Mouse (Mus musculus) myocyte (in vitro differentiated cells): ENCODE data around the gene Wdr18. TPM values are rescaled to one million over a fixed set of nuclear protein-coding genes. Genes with fewer than 3 reads are reported as not detected.

Experiments
- H3K27me3 ChIP-seq: one replicate; pipeline ENCODE4 v1.6.1; 2011; ENCODE audit not compliant: control insufficient read depth, insufficient read depth, insufficient read length
- H3K36me3 ChIP-seq: one replicate; pipeline ENCODE4 v1.6.1; 2011; ENCODE audit not compliant: control insufficient read depth, insufficient read depth
- H3K4me2 ChIP-seq: one replicate; pipeline ENCODE4 v1.6.1; 2011; ENCODE audit warnings: low read depth, control low read depth
- H3K4me3 ChIP-seq: one replicate; pipeline ENCODE4 v1.5.1; 2011; ENCODE audit warnings: mild to moderate bottlenecking, control low read depth, moderate library complexity
- H3K79me2 ChIP-seq: one replicate; pipeline ENCODE4 v1.6.1; 2011; ENCODE audit not compliant: control insufficient read depth, insufficient read depth
- H3ac ChIP-seq: one replicate; pipeline ENCODE4 v1.6.1; 2011; ENCODE audit not compliant: control insufficient read depth, insufficient read length
- CEBPB ChIP-seq: IDR thresholded peaks from 2 replicates; pipeline ENCODE4 v1.6.1; 2011; ENCODE audit warnings: mild to moderate bottlenecking, moderate library complexity; ENCODE audit not compliant: poor library complexity, insufficient read depth, severe bottlenecking
- E2F4 ChIP-seq: IDR thresholded peaks from one replicate; pipeline ENCODE4 v1.6.1; 2011; ENCODE audit warnings: mild to moderate bottlenecking, control low read depth, moderate library complexity; ENCODE audit not compliant: insufficient read depth
- MAX ChIP-seq: IDR thresholded peaks from one replicate; pipeline ENCODE4 v1.6.1; 2011; ENCODE audit warnings: low read depth, mild to moderate bottlenecking, control low read depth
- MYOD1 ChIP-seq, 3 experiments: IDR thresholded peaks; one replicate each; pipeline ENCODE4 v1.6.1; 2011; ENCODE audit warnings: control low read depth in 2 of 3, low read depth in 2 of 3, mild to moderate bottlenecking in 2 of 3, moderate library complexity in 1 of 3; ENCODE audit not compliant: insufficient read length in 2 of 3, control insufficient read depth in 1 of 3
- MYOG ChIP-seq, 3 experiments: IDR thresholded peaks; one replicate each; pipeline ENCODE4 v1.6.1; 2011; ENCODE audit warnings: control low read depth in 2 of 3, low read depth in 2 of 3, mild to moderate bottlenecking in 2 of 3; ENCODE audit not compliant: insufficient read length in 2 of 3, control insufficient read depth in 1 of 3, insufficient read depth in 1 of 3
- POLR2A ChIP-seq: IDR thresholded peaks from one replicate; pipeline ENCODE4 v1.6.1; 2011; ENCODE audit warnings: low read depth, mild to moderate bottlenecking, control low read depth, moderate library complexity; ENCODE audit not compliant: insufficient read length
- POLR2AphosphoS2 ChIP-seq: IDR thresholded peaks from one replicate; pipeline ENCODE4 v1.6.1; 2011; ENCODE audit warnings: low read depth, control low read depth; ENCODE audit not compliant: insufficient read length
- REST ChIP-seq: IDR thresholded peaks from one replicate; pipeline ENCODE4 v1.6.1; 2011; ENCODE audit warnings: mild to moderate bottlenecking, control low read depth, moderate library complexity; ENCODE audit not compliant: insufficient read depth, insufficient read length
- SRF ChIP-seq: IDR thresholded peaks from one replicate; pipeline ENCODE4 v1.6.1; 2011; ENCODE audit warnings: low read depth; ENCODE audit not compliant: control insufficient read depth, insufficient read length
- TCF12 ChIP-seq: IDR thresholded peaks from one replicate; pipeline ENCODE4 v1.6.1; 2011; ENCODE audit warnings: mild to moderate bottlenecking, control low read depth; ENCODE audit not compliant: poor library complexity, insufficient read depth, severe bottlenecking
- TCF3 ChIP-seq: IDR thresholded peaks from one replicate; pipeline ENCODE4 v1.6.1; 2011; ENCODE audit warnings: low read depth, control low read depth; ENCODE audit not compliant: insufficient read length
- USF1 ChIP-seq: IDR thresholded peaks from one replicate; pipeline ENCODE4 v1.6.1; 2011; ENCODE audit warnings: low read depth, mild to moderate bottlenecking, control low read depth, moderate library complexity
- polyA plus RNA-seq: library from polyadenylated mRNA; unstranded; fragments of >200 nt; fragmentation: generic; extraction: Trizol; gene quantifications from one replicate; pipeline ENCODE4 v1.2.1, GENCODE M21; 2012; ENCODE audit warnings: missing spikeins

Wdr18 gene
- polyA plus RNA-seq, 1 experiment, result 35.1 TPM

DNA sequence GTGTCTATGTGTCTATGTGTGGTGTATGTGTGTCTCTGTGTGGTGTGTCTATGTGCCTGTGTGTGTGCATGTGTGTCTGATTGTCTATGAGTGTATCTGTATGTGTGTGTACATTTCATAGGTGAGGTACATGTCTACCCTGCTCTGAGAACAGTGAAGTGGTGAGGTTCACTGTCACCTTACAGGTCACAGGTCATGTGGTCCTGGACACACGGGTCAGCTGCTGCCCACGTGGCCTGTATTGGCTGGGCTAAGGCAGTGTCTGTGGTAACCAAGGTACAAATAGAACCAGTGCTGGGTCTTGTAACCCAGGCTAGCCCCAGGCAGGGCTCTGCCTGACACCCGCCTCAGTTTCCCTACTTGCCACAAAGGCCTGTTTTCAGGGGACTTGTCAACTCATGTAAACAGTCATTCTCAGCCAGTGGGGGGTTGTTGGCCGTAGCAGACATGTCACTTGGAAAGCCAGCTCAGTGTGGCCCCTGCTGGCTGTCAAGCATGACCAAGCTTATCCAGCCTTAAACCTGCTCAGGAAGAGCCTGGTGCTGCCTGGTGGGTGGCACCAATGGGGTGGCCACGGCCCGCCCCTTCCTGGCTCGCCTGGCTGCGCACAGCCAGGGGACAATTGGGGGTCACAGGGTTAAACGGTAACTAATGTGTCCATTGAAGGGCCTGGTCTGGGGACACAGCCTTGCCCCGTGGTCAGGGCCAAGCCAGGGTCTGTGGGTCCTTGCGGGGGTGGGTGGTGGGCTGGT lies 22.0 kb upstream of the Wdr18 start:
- Histone ChIP-seq H3K4me2 (peak overlapping the region; percentile 71), H3K79me2 (no peaks in the 10 kb centered on the region), H3K4me3 (no peak overlapping the region), H3K36me3 (no peaks in the 10 kb centered on the region), H3K27me3 (no peaks in the 10 kb centered on the region), H3ac (no peak overlapping the region)
- TF ChIP-seq REST (no peak), MYOD1 (IDR thresholded peaks at IDR 0.05; ENCODE audit: control insufficient read depth in 1 of 3, insufficient read length in 2 of 3, low read depth in 2 of 3) (no peak), MAX (no peak), TCF3 (no peak), E2F4 (no peak), TCF12 (no peak), USF1 (no peak), POLR2AphosphoS2 (no peak)

GRCm38 (mm10) chr10:79940749-79941148 lies 19.2 kb upstream of the Wdr18 start:
- no peaks in the 10 kb centered on the region for H3K36me3 ChIP-seq
- no peak overlapping the region for H3K4me3 ChIP-seq
- TF ChIP-seq MYOG (IDR thresholded peaks at IDR 0.05; ENCODE audit: control insufficient read depth in 1 of 3, insufficient read depth in 1 of 3, insufficient read length in 2 of 3, low read depth in 2 of 3) (peak in 1 of 3 experiments; percentile 37), E2F4 (no peak), MYOD1 (IDR thresholded peaks at IDR 0.05; ENCODE audit: control insufficient read depth in 1 of 3, insufficient read length in 2 of 3, low read depth in 2 of 3) (peak in 1 of 3 experiments; percentile 38)

DNA sequence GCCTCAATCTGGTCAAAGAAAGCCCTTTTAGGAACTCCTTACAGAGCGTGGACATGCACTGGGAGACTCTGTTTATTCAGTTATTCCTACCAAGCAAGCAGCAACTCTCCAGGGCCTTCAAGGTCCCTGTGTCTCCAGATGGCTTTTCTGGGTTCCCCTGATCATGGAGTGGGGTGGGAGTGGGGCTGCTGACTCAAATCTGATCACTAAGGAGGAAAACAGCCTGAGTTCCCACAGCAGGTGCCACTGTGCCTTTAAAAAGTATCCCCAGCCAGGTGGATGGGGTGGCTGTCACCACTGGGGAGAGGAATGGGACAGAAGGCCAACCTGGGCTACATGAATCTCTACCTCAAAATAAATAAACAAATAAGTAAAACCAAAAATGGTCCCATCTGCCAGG lies 17.0 kb upstream of the Wdr18 start:
- no peaks in the 10 kb centered on the region for H3K36me3 ChIP-seq
- H3K79me2 ChIP-seq, result no peaks in the 10 kb centered on the region
- no peak for TF ChIP-seq POLR2A
- TF ChIP-seq REST, result no peak
- TF ChIP-seq SRF, result no peak
- TF ChIP-seq E2F4, result no peak
- no peak for TF ChIP-seq MAX
- no peak for TF ChIP-seq POLR2AphosphoS2
- no peak for TF ChIP-seq CEBPB
- no peak for TF ChIP-seq TCF12
- no peak for TF ChIP-seq TCF3
- no peak for TF ChIP-seq MYOG (IDR thresholded peaks at IDR 0.05; ENCODE audit: control insufficient read depth in 1 of 3, insufficient read depth in 1 of 3, insufficient read length in 2 of 3, low read depth in 2 of 3)
- no peak for TF ChIP-seq USF1
- TF ChIP-seq MYOD1 (IDR thresholded peaks at IDR 0.05; ENCODE audit: control insufficient read depth in 1 of 3, insufficient read length in 2 of 3, low read depth in 2 of 3), result no peak
- no peak overlapping the region for H3K4me3 ChIP-seq
- no peak overlapping the region for H3ac ChIP-seq
- no peak overlapping the region for H3K4me2 ChIP-seq
- no peaks in the 10 kb centered on the region for H3K27me3 ChIP-seq

More at GRCm38 (mm10) chr10:79940749-79941148, 19.2 kb upstream of the Wdr18 start:
- Histone ChIP-seq H3K27me3 (no peaks in the 10 kb centered on the region), H3ac (no peak overlapping the region), H3K4me2 (no peak overlapping the region), H3K79me2 (no peaks in the 10 kb centered on the region)

DNA sequence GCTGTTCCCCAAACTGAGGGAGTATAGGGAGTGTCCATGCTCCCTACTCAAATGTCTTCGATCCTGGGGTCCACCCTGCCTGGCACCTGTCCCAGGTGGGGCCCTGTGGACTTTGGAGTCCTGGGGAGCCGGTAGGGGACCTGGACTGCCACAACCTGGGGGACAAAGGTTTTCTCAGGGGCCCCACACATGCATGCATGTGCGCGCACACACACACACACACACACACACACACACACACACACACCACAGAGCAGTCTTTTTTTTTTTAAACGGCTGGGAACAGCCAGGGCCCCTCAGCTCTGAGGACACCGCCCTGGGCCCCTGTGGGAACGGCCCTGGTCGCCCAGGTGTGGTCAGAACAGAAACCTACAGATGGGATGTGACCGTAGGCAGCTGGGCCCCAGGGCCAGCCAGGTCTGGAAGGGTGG lies 16.5 kb upstream of the Wdr18 start:
- Histone ChIP-seq H3K27me3 (no peaks in the 10 kb centered on the region), H3ac (no peak overlapping the region), H3K4me3 (no peak overlapping the region), H3K4me2 (no peak overlapping the region), H3K79me2 (no peaks in the 10 kb centered on the region), H3K36me3 (no peaks in the 10 kb centered on the region)
- TF ChIP-seq SRF (no peak), USF1 (no peak), MYOG (IDR thresholded peaks at IDR 0.05; ENCODE audit: control insufficient read depth in 1 of 3, insufficient read depth in 1 of 3, insufficient read length in 2 of 3, low read depth in 2 of 3) (no peak), MYOD1 (IDR thresholded peaks at IDR 0.05; ENCODE audit: control insufficient read depth in 1 of 3, insufficient read length in 2 of 3, low read depth in 2 of 3) (no peak), POLR2AphosphoS2 (no peak), TCF3 (no peak), REST (no peak), POLR2A (no peak), E2F4 (no peak), TCF12 (no peak), CEBPB (no peak)
